Mouse (Mus musculus): ENCODE data around the gene Stat1. TPM values are rescaled to one million over a fixed set of nuclear protein-coding genes. Genes with fewer than 3 reads are reported as not detected.

The Stat1 gene
- polyA plus RNA-seq, 1 experiment from 2014 or later, result 17.9 TPM

- WGBS, result 75% methylated on average over 2 of the region's 2 CpGs
- Histone ChIP-seq H3K9me3 (no peaks in the 10 kb centered on the region), H3K27me3 (ENCODE audit: insufficient read depth, poor library complexity, severe bottlenecking) (no peaks in the 10 kb centered on the region), H3K27ac (no peak overlapping the region), H3K36me3 (no peaks in the 10 kb centered on the region), H3K4me3 (no peak overlapping the region), H3K4me1 (no peaks in the 10 kb centered on the region)
- DNase-seq (ENCODE audit: low spot score), result no peak
Measured at GRCm38 (mm10) chr1:52176999-52177398, 57.8 kb downstream of the Stat1 start.

GRCm38 (mm10) chr1:52179939-52180568 lies 60.8 kb downstream of the Stat1 start:
- H3K27ac ChIP-seq, result no peak overlapping the region
- 90% methylated on average over 9 of the region's 9 CpGs for WGBS

GRCm38 (mm10) chr1:52181994-52182393 lies 62.8 kb downstream of the Stat1 start:
- Histone ChIP-seq H3K4me1 (no peaks in the 10 kb centered on the region), H3K27me3 (ENCODE audit: insufficient read depth, poor library complexity, severe bottlenecking) (no peaks in the 10 kb centered on the region), H3K27ac (no peak overlapping the region), H3K9me3 (no peaks in the 10 kb centered on the region), H3K36me3 (no peaks in the 10 kb centered on the region), H3K4me3 (no peak overlapping the region)
- DNase-seq (ENCODE audit: low spot score), result no peak

More at GRCm38 (mm10) chr1:52179939-52180568, 60.8 kb downstream of the Stat1 start:
- DNase-seq (ENCODE audit: low spot score), result no peak
- no peaks in the 10 kb centered on the region for H3K27me3 ChIP-seq (ENCODE audit: insufficient read depth, poor library complexity, severe bottlenecking)
- no peak overlapping the region for H3K4me3 ChIP-seq
- no peaks in the 10 kb centered on the region for H3K36me3 ChIP-seq
- no peaks in the 10 kb centered on the region for H3K4me1 ChIP-seq
- no peaks in the 10 kb centered on the region for H3K9me3 ChIP-seq

- 88% methylated on average over 2 of the region's 2 CpGs for WGBS
- no peak for DNase-seq (ENCODE audit: low spot score)
- H3K27me3 ChIP-seq (ENCODE audit: insufficient read depth, poor library complexity, severe bottlenecking), result no peaks in the 10 kb centered on the region
- H3K27ac ChIP-seq, result no peak overlapping the region
- H3K4me1 ChIP-seq, result no peaks in the 10 kb centered on the region
- peaks cover 6% of the 10 kb centered on the region; the same call in 1 of the 2 replicates for H3K36me3 ChIP-seq
- no peaks in the 10 kb centered on the region for H3K9me3 ChIP-seq
- H3K4me3 ChIP-seq, result no peak overlapping the region
Measured at GRCm38 (mm10) chr1:52182992-52183391, 63.8 kb downstream of the Stat1 start.

Other genes with a start within 250 kb of the Stat1 start
- 38.2 and 48.2 TPM in 2 replicates for gene Myo1b, start 203.4 kb upstream of the Stat1 start, polyA plus RNA-seq (2016; fragmentation: Nextera tagmentation; extraction: Ambion mirVana)
- 0.99 and 1.0 TPM in 2 replicates for gene Stat4, start 132.3 kb upstream of the Stat1 start, polyA plus RNA-seq (2016; fragmentation: Nextera tagmentation; extraction: Ambion mirVana)
- 25.1 and 26.1 TPM in 2 replicates for gene Gls, start 113.8 kb downstream of the Stat1 start, polyA plus RNA-seq (2016; fragmentation: Nextera tagmentation; extraction: Ambion mirVana)